Mouse (Mus musculus): Measurements from ENCODE around the gene Rab22a.

GRCm38 (mm10) chr2:173615378-173616081, 44.0 kb upstream of the Rab22a start:
- TF ChIP-seq CTCF (IDR thresholded peaks at IDR 0.05; ENCODE audit: low read depth) (no peak), EP300 (IDR thresholded peaks at IDR 0.05; ENCODE audit: low read depth) (no peak)

All from heart, postnatal 0 days (tissue).